Mouse (Mus musculus) right cerebral cortex, postnatal 10 days (tissue): ENCODE data around the gene Galnt13.
"Not testable (repeated sequence)": the region's sequence is repeated elsewhere in the genome, so short reads cannot be mapped to it uniquely, and the experiment has no call there.

ENCODE experiments used
- DNase-seq, 2 experiments: peaks; one replicate each; pipeline ENCODE4 v3.0.0; 2021; ENCODE audit warnings: low spot score in 2 of 2

Galnt13 gene

DNA sequence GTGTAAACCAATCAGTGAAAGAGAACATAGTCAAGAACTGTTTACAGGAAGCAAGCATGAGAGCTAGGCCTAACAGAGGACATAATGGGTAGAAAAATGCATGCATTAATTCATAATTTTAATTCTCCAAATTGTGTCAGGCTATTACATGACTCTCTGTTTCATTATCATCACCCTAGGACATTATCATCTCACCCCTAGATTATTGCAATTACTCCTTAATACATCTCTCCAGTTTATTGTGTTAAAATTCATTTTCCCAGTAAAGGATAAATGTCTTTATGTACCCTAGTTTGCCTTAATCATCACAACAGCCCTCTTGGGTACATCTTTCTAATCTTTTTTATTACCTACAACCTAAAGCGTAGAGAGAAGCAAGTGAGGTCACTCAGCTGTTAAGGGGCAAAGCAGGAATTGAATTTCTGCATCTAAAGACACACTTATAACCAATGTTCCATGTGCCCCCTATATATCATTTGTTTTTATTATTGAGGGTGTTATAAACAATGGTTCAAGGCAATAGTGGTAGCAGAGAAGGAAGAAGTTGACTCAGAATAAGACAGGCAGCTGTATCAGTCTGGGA, 479.1 kb downstream of the Galnt13 start:
- no peak for DNase-seq

- DNase-seq: no peak
Observed at GRCm38 (mm10) chr2:54936369-54936768, 500.3 kb downstream of the Galnt13 start.

DNA sequence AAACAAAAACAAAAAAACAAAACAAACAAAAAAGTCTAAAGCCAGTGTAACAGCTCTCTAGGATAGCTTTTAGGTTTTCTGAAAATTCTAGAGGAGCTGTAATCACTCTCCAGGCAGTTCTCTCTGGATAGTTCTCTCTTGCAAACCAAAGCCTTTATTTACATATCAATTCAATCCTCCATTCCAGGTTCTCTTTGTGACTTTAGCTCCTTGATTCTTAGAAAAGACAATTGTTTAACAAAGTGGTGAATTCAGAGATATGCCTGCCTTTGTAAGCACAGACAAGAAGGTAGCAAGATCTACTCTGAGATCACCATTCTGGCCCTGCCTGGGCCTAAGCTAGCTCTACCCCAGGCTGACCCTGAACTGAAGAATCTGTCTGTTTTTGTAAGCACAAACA, 501.2 kb downstream of the Galnt13 start:
- DNase-seq: no peak

DNA sequence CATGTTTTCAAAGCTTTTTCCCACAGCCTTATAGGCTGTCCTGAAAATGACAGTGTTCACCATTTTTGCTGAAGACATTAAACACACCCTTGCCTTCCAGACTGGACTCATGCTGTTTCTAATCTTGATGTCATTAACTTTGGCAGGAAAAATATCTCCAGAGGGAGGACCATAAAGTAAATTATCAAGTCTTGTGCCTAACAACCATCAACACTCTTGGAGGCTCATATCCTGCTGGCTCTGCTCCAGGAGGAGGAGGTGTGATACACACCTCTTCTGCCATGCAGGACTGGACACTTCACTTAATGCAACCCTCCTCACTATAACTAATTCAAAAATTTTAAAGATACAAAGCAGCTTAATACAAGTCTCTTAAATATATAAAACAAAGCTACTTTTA, 502.0 kb downstream of the Galnt13 start:
- no peak for DNase-seq

DNA sequence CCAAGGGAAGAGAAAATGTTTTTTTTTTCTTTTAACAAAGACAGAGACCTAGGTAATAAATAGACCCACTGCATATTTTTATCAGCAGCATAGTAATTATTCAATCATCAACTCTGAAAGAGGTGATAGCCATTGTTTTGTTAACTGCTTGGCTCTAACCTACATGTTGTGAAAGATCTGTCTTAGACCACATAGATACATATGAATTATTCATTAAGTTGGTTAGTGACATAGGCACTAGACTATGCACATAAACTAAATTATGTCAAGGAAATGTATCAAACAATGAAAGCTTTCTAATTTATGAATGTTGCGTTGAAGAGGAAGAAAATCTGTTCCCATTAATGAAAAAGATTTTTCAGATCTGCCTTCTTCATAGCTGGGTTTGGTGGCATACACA, 507.3 kb downstream of the Galnt13 start:
- no peak for DNase-seq

DNA sequence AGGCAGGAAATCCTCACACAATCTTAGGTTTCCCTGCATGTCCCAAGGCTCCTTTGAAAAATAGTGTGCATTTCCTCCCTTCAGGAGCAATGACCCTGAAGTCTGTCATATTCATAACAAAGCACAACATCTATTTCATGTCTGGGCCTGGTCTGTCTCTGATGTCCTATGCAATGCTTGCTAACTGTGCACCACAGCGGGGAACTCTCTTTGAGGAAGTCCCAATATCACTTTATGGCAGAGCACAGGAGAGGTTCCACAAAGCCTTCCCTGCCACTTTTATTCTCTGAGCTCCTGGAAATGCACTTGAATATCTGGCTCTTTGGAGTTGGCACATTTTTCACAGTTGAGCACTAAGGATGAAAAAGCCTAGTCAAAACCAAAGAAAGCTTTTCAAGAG, 547.7 kb downstream of the Galnt13 start:
- no peak for DNase-seq

DNA sequence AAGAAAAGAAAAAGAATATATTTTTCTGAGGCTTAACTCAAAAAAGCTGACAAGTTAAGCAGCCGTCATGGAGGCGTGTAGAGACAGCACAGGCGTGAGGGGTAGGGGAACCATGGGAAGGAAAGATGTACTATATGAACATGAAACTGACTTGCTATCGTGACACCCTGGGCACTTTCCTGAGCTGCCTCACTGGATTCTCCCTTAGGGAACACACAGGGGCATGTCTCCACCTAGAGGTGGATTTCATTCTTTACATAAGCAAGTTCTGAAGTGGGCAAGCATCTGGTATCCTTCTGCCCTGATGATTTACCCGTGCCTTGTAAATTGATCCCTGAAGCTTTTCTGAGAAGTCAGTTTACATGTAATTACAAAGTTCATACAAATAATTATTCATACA, 586.4 kb downstream of the Galnt13 start:
- DNase-seq: not testable (repeated sequence)

- no peak for DNase-seq
Observed at GRCm38 (mm10) chr2:55034610-55035009, 598.5 kb downstream of the Galnt13 start.

DNA sequence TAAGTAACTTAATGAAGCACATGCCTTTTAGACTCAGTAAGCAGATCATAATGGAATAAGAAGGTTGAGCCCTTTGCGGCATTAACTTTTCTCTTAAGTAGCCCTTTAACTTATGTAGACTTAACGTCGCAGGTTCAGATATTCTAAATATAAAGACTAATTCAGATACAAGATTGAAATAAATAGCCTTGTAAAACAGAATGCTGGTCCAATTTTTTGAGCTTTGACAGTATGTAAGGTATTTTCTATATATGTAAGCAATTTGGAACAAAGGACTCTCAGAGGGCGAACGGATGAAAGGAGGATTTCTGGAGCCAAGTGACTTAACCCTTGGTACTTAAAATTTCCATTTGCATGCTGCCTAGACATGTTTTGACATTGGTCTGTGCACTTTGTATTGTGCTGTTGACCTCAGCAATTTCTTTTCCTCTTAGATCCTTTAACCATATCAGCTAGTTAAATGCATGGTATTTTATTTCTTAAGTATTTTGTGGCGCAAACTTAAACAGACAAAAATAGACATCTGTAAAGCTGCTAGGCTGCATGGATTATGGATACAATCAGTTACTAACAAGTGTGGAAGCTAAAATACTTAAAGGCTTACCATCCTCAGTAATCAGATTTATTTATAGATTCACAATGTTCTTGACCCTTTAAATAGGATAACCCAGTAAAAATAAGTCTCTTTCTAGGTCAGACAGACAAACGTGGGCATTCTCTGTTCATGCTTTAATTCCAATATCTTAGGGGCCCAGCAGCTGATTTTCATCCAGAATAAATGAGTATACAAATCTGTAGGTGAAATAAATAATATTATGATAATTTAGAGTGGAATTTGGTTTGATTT, 629.6 kb downstream of the Galnt13 start:
- no peak for DNase-seq

GRCm38 (mm10) chr2:55085580-55085979, 649.5 kb downstream of the Galnt13 start:
- DNase-seq: no peak

GRCm38 (mm10) chr2:55088034-55088433, 651.9 kb downstream of the Galnt13 start:
- no peak for DNase-seq

GRCm38 (mm10) chr2:55090332-55090731, 654.2 kb downstream of the Galnt13 start:
- DNase-seq: peak; percentile 44 to 71

- no peak for DNase-seq
Observed at GRCm38 (mm10) chr2:55091495-55091894, 655.4 kb downstream of the Galnt13 start.

GRCm38 (mm10) chr2:55099100-55099499, 663.0 kb downstream of the Galnt13 start:
- no peak for DNase-seq

- DNase-seq: peak; percentile 28 to 47
Observed at GRCm38 (mm10) chr2:55101279-55101678, 665.2 kb downstream of the Galnt13 start.

DNA sequence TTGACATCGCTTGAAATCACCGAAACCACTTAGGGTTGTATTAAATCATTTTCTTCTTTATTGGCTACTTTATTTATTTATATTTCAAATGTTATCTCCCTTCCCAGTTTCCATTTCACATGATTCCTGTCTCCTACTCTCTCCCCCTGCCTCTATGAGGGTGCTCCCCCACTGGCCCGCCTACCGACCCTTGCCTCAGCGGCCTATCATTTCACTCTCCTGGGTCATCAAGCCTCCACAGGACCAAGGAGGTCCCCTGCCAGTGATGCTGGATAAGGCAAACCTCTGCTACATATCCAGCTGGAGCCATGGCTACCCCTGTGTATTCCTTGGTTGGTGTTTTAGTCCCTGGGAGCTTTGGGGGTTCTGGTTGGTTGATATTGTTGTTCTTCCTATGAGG, 667.4 kb downstream of the Galnt13 start:
- DNase-seq: no peak

DNA sequence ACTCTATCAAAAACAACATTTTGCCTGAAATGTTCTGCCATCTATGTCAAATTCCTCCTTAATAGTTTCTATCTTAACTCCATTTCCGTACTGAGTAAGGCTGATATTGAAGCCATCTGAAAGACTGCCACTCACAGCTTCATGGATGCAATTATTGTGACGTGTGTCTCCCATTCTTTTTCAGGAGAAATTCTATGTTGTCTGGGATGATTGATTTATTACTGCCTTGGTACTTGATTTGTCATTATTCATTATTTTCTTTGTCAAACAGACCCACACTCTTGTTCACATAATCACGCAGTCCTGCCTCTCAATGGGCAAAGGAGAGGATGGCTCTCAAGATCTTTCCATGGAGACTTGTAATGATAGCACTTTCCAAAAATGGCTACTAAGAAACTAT, 671.7 kb downstream of the Galnt13 start:
- no peak for DNase-seq

DNA sequence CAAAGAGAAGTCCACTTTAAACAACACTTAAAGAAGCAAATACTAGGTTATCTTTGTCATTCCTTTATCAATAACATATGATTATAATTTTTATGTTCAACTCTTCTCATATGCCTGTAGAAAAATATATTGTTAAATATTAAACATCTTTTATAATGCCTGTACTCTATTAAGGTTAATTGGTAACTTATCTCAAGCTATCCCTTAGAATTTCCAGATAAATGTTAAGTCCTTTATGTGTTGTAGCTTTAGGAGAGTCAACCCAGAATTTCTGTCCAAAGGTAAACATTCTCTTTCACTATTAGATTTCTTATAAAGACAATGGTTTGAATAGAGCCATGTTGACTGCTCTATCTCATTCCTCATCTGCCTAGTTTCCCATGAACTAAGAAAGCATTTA, 717.0 kb downstream of the Galnt13 start:
- DNase-seq: no peak

- no peak for DNase-seq
Observed at GRCm38 (mm10) chr2:55164781-55165180, 728.7 kb downstream of the Galnt13 start.
